Comparison of ENCODE assay signal across 8 mouse cellular contexts in genomic region chr2:75964972-75965371, GRCm38 (mm10). TPM values are rescaled to one million over a fixed set of nuclear protein-coding genes. Genes with fewer than 3 reads are reported as not detected.
DNase-seq lines count a peak whose midpoint lies in the region; ATAC-seq lines count a peak whose summit lies in the region.

No protein-coding gene starts in this region.

- no peaks in the 10 kb centered on the region; the same call in 1 of the 2 replicates for H3K27me3 ChIP-seq in embryonic facial prominence, embryonic 13.5 days
- H3K27me3 ChIP-seq in heart, embryonic 12.5 days (replicated peaks) = no peaks in the 10 kb centered on the region; the same call in 1 of the 2 replicates
- H3K27me3 ChIP-seq in kidney, embryonic 15.5 days = 0 out of 2 replicates have a peak, but pooled peaks cover 3% of the 10 kb centered on the region
- H3K27me3 ChIP-seq in limb, embryonic 15.5 days = peaks cover 4% of the 10 kb centered on the region; the same call in 1 of the 2 replicates
- no peaks in the 10 kb centered on the region for H3K27me3 ChIP-seq in midbrain, embryonic 15.5 days (replicated peaks)
- H3K27me3 ChIP-seq in stomach, embryonic 16.5 days (ENCODE audit: control insufficient read depth, insufficient read depth, low read length) = no peaks in the 10 kb centered on the region

- H3K4me1 ChIP-seq in embryonic facial prominence, embryonic 13.5 days = peaks cover 25% of the 10 kb centered on the region
- H3K4me1 ChIP-seq in heart, embryonic 12.5 days (replicated peaks) = peaks cover 25% of the 10 kb centered on the region
- peaks cover 30% of the 10 kb centered on the region for H3K4me1 ChIP-seq in kidney, embryonic 15.5 days
- peaks cover 26% of the 10 kb centered on the region for H3K4me1 ChIP-seq in limb, embryonic 15.5 days
- peaks cover 15% of the 10 kb centered on the region for H3K4me1 ChIP-seq in midbrain, embryonic 15.5 days
- peaks cover 26% of the 10 kb centered on the region for H3K4me1 ChIP-seq in stomach, embryonic 16.5 days (ENCODE audit: control insufficient read depth, insufficient read depth, low read length)

- 0 out of 2 replicates have a peak overlapping the region, but pooled peaks have one; percentile 32 for H3K9ac ChIP-seq in embryonic facial prominence, embryonic 13.5 days
- H3K9ac ChIP-seq in heart, embryonic 12.5 days = 0 out of 2 replicates have a peak overlapping the region, but pooled peaks have one; percentile 60
- H3K9ac ChIP-seq in kidney, embryonic 15.5 days = no peak overlapping the region
- no peak overlapping the region for H3K9ac ChIP-seq in limb, embryonic 15.5 days
- H3K9ac ChIP-seq in midbrain, embryonic 15.5 days = no peak overlapping the region
- peak overlapping the region; percentile 31 for H3K9ac ChIP-seq in stomach, embryonic 16.5 days (ENCODE audit: low read length)

- H3K4me3 ChIP-seq in embryonic facial prominence, embryonic 13.5 days = peak overlapping the region; percentile 23; the same call in 1 of the 2 replicates
- peak overlapping the region; percentile 29 for H3K4me3 ChIP-seq in heart, embryonic 12.5 days
- H3K4me3 ChIP-seq in kidney, embryonic 15.5 days (replicated peaks) = peak overlapping the region; percentile 24
- peak overlapping the region; percentile 14 for H3K4me3 ChIP-seq in limb, embryonic 15.5 days
- no peak overlapping the region for H3K4me3 ChIP-seq in midbrain, embryonic 15.5 days
- H3K4me3 ChIP-seq in stomach, embryonic 16.5 days (replicated peaks; ENCODE audit: low read length) = peak overlapping the region; percentile 22

- 23% methylated on average over 5 of the region's 5 CpGs for WGBS in embryonic facial prominence, embryonic 13.5 days
- 10% methylated on average over 5 of the region's 5 CpGs for WGBS in heart, embryonic 12.5 days
- WGBS in kidney, embryonic 15.5 days = 15% methylated on average over 5 of the region's 5 CpGs
- WGBS in limb, embryonic 15.5 days = 14% methylated on average over 5 of the region's 5 CpGs
- 20% methylated on average over 5 of the region's 5 CpGs for WGBS in midbrain, embryonic 15.5 days
- WGBS in stomach, embryonic 16.5 days = 18% methylated on average over 5 of the region's 5 CpGs

- ATAC-seq in embryonic facial prominence, embryonic 13.5 days (ENCODE audit: insufficient number of reproducible peaks, insufficient read depth, low FRiP score, low TSS enrichment, low read depth) = no peak
- ATAC-seq in heart, embryonic 12.5 days (ENCODE audit: insufficient number of reproducible peaks, low FRiP score) = no peak
- 0 out of 2 replicates have a peak, but pooled peaks have one; percentile 50 for ATAC-seq in kidney, embryonic 15.5 days (replicated peaks; ENCODE audit: low FRiP score)
- no peak for ATAC-seq in limb, embryonic 15.5 days (ENCODE audit: insufficient number of reproducible peaks, low FRiP score, low TSS enrichment, low read depth)
- ATAC-seq in midbrain, embryonic 15.5 days (replicated peaks) = peak; percentile 65
- ATAC-seq in stomach, embryonic 16.5 days (ENCODE audit: insufficient read depth, low FRiP score) = no peak

- H3K27ac ChIP-seq in embryonic facial prominence, embryonic 13.5 days = no peak overlapping the region
- H3K27ac ChIP-seq in heart, embryonic 12.5 days (ENCODE audit: poor library complexity, severe bottlenecking) = peak overlapping the region; percentile 54; the same call in 1 of the 2 replicates
- H3K27ac ChIP-seq in kidney, embryonic 15.5 days = peak overlapping the region; percentile 15; the same call in 1 of the 2 replicates
- H3K27ac ChIP-seq in limb, embryonic 15.5 days = peak overlapping the region; percentile 28
- H3K27ac ChIP-seq in midbrain, embryonic 15.5 days = no peak overlapping the region
- no peak overlapping the region for H3K27ac ChIP-seq in stomach, embryonic 16.5 days (ENCODE audit: low read length)

- peak; percentile 62 to 68 for DNase-seq in B cell, adult 2 months
- DNase-seq in adrenal gland, postnatal 14 days = peak; percentile 75

- H3K9me3 ChIP-seq in embryonic facial prominence, embryonic 13.5 days = no peaks in the 10 kb centered on the region
- no peaks in the 10 kb centered on the region for H3K9me3 ChIP-seq in heart, embryonic 12.5 days (replicated peaks)
- no peaks in the 10 kb centered on the region for H3K9me3 ChIP-seq in kidney, embryonic 15.5 days (replicated peaks)
- no peaks in the 10 kb centered on the region for H3K9me3 ChIP-seq in limb, embryonic 15.5 days
- H3K9me3 ChIP-seq in midbrain, embryonic 15.5 days = no peaks in the 10 kb centered on the region
- no peaks in the 10 kb centered on the region for H3K9me3 ChIP-seq in stomach, embryonic 16.5 days (replicated peaks; ENCODE audit: control insufficient read depth, low read length)

- H3K4me2 ChIP-seq in embryonic facial prominence, embryonic 13.5 days = peak overlapping the region; percentile 55
- peak overlapping the region; percentile 69 for H3K4me2 ChIP-seq in heart, embryonic 12.5 days
- peak overlapping the region; percentile 58 for H3K4me2 ChIP-seq in kidney, embryonic 15.5 days
- peak overlapping the region; percentile 40 for H3K4me2 ChIP-seq in limb, embryonic 15.5 days
- peak overlapping the region; percentile 39 for H3K4me2 ChIP-seq in midbrain, embryonic 15.5 days
- H3K4me2 ChIP-seq in stomach, embryonic 16.5 days (ENCODE audit: low read depth, low read length) = peak overlapping the region; percentile 58

- no peaks in the 10 kb centered on the region for H3K36me3 ChIP-seq in embryonic facial prominence, embryonic 13.5 days
- no peaks in the 10 kb centered on the region for H3K36me3 ChIP-seq in heart, embryonic 12.5 days
- no peaks in the 10 kb centered on the region for H3K36me3 ChIP-seq in kidney, embryonic 15.5 days
- H3K36me3 ChIP-seq in limb, embryonic 15.5 days = no peaks in the 10 kb centered on the region
- no peaks in the 10 kb centered on the region for H3K36me3 ChIP-seq in midbrain, embryonic 15.5 days (replicated peaks)
- no peaks in the 10 kb centered on the region for H3K36me3 ChIP-seq in stomach, embryonic 16.5 days (ENCODE audit: control insufficient read depth, insufficient read depth, low read length)

RNA-seq across cellular contexts. Expression of gene Ttc30a2, which starts 13.0 kb away (rescaled TPM):
- 0.34 and 0.44 TPM in 2 replicates for total RNA-seq in adrenal gland, postnatal 14 days (2021)
- 0.31 TPM in 1 of 2 replicates, not detected in the other for polyA plus RNA-seq in embryonic facial prominence, embryonic 13.5 days (2015; fragmentation: Nextera tagmentation; extraction: Ambion mirVana)
- polyA plus RNA-seq in heart, embryonic 12.5 days (2016; fragmentation: Nextera tagmentation; extraction: Ambion mirVana) = 0.72 and 1.5 TPM in 2 replicates
- 0.47 and 0.98 TPM in 2 replicates for polyA plus RNA-seq in kidney, embryonic 15.5 days (2015; fragmentation: Nextera tagmentation; extraction: Ambion mirVana)
- 0.18 and 0.30 TPM in 2 replicates for polyA plus RNA-seq in limb, embryonic 15.5 days (2015; fragmentation: Nextera tagmentation; extraction: Ambion mirVana)
- polyA plus RNA-seq in midbrain, embryonic 15.5 days (2015; fragmentation: Nextera tagmentation; extraction: Ambion mirVana) = 0.68 and 0.75 TPM in 2 replicates
- 0.35 and 0.67 TPM in 2 replicates for polyA plus RNA-seq in stomach, embryonic 16.5 days (2015; fragmentation: Nextera tagmentation; extraction: Ambion mirVana)

RNA-seq across cellular contexts. Expression of gene Ttc30a1, which starts 16.8 kb away (rescaled TPM):
- 2.3 and 3.8 TPM in 2 replicates for total RNA-seq in adrenal gland, postnatal 14 days (2021)
- 8.3 and 8.4 TPM in 2 replicates for polyA plus RNA-seq in embryonic facial prominence, embryonic 13.5 days (2015; fragmentation: Nextera tagmentation; extraction: Ambion mirVana)
- 6.1 and 6.7 TPM in 2 replicates for polyA plus RNA-seq in heart, embryonic 12.5 days (2016; fragmentation: Nextera tagmentation; extraction: Ambion mirVana)
- 8.2 and 9.2 TPM in 2 replicates for polyA plus RNA-seq in kidney, embryonic 15.5 days (2015; fragmentation: Nextera tagmentation; extraction: Ambion mirVana)
- polyA plus RNA-seq in limb, embryonic 15.5 days (2015; fragmentation: Nextera tagmentation; extraction: Ambion mirVana) = 6.0 and 6.3 TPM in 2 replicates
- polyA plus RNA-seq in midbrain, embryonic 15.5 days (2015; fragmentation: Nextera tagmentation; extraction: Ambion mirVana) = 8.3 and 9.2 TPM in 2 replicates
- 7.2 and 7.6 TPM in 2 replicates for polyA plus RNA-seq in stomach, embryonic 16.5 days (2015; fragmentation: Nextera tagmentation; extraction: Ambion mirVana)

RNA-seq across cellular contexts. Expression of gene Ttc30b, which starts 26.6 kb away (rescaled TPM):
- total RNA-seq in adrenal gland, postnatal 14 days (2021) = 14.7 and 15.1 TPM in 2 replicates
- 8.7 and 10.5 TPM in 2 replicates for polyA plus RNA-seq in embryonic facial prominence, embryonic 13.5 days (2015; fragmentation: Nextera tagmentation; extraction: Ambion mirVana)
- polyA plus RNA-seq in heart, embryonic 12.5 days (2016; fragmentation: Nextera tagmentation; extraction: Ambion mirVana) = 9.7 and 10.7 TPM in 2 replicates
- 11.8 and 12.3 TPM in 2 replicates for polyA plus RNA-seq in kidney, embryonic 15.5 days (2015; fragmentation: Nextera tagmentation; extraction: Ambion mirVana)
- polyA plus RNA-seq in limb, embryonic 15.5 days (2015; fragmentation: Nextera tagmentation; extraction: Ambion mirVana) = 12.8 and 12.9 TPM in 2 replicates
- 20.2 and 21.2 TPM in 2 replicates for polyA plus RNA-seq in midbrain, embryonic 15.5 days (2015; fragmentation: Nextera tagmentation; extraction: Ambion mirVana)
- 12.3 and 13.7 TPM in 2 replicates for polyA plus RNA-seq in stomach, embryonic 16.5 days (2015; fragmentation: Nextera tagmentation; extraction: Ambion mirVana)

Comparison
In these comparisons a context has a peak if more than half of its experiments do, and no peak if none do; other contexts are left out.
1. ATAC-seq: peak in kidney, embryonic 15.5 days (single experiment) and midbrain, embryonic 15.5 days (single experiment); none in embryonic facial prominence, embryonic 13.5 days (single experiment), heart, embryonic 12.5 days (single experiment), limb, embryonic 15.5 days (single experiment) and stomach, embryonic 16.5 days (single experiment).
2. H3K27ac ChIP-seq: peak in heart, embryonic 12.5 days (single experiment), kidney, embryonic 15.5 days (single experiment) and limb, embryonic 15.5 days (single experiment); none in embryonic facial prominence, embryonic 13.5 days (single experiment), midbrain, embryonic 15.5 days (single experiment) and stomach, embryonic 16.5 days (single experiment).
3. H3K9ac ChIP-seq: peak in embryonic facial prominence, embryonic 13.5 days (single experiment), heart, embryonic 12.5 days (single experiment) and stomach, embryonic 16.5 days (single experiment); none in kidney, embryonic 15.5 days (single experiment), limb, embryonic 15.5 days (single experiment) and midbrain, embryonic 15.5 days (single experiment).
4. Peak in every context shown above with its lines, with median percentiles within 50 percentile points of each other: H3K4me2 ChIP-seq.